In the genomic region with DNA sequence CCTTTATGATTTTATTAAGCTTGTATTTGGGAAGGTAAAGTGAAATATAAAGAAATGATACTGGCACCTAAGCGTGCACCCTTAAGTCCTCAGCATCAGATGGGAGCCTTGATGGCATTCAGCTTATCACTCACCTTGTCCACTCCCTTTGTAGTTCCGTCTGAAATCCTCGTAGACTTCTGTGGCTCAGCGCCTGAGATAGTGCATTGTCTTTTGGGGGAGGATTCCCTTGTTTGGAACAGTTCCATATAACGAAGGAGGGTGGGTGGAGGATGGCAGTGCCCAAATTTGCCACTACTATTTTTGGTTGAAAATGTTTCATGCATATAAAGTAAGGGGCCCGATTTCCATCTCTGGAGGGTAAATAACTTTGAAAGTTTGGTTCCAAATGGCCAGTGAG, we compare ENCODE assay signal across 9 mouse cellular contexts. TPM values are rescaled to one million over a fixed set of nuclear protein-coding genes. Genes with fewer than 3 reads are reported as not detected.
A peak's percentile ranks its signal among the peaks of the same experiment; 100 is the strongest.
DNase-seq lines count a peak whose midpoint lies in the region; ATAC-seq lines count a peak whose summit lies in the region.
"Had no signal": no experiment of that assay in that cellular context is flagged by ENCODE, and none has a peak within 500 bp of the region (broad histone marks: within the 10 kb centered on the region; RNA-seq: fewer than 3 reads in every experiment).

No protein-coding gene starts in this region.

- WGBS in heart, embryonic 14.5 days, result 51% methylated on average over 6 of the region's 6 CpGs
- WGBS in hindbrain, embryonic 13.5 days, result 55% methylated on average over 6 of the region's 6 CpGs
- 70% methylated on average over 6 of the region's 6 CpGs for WGBS in midbrain, embryonic 10.5 days

- no peaks in the 10 kb centered on the region for H3K36me3 ChIP-seq in heart, embryonic 14.5 days (ENCODE audit: control insufficient read depth, insufficient read depth, low read length)
- H3K36me3 ChIP-seq in hindbrain, embryonic 13.5 days, result peaks cover 6% of the 10 kb centered on the region; the same call in 1 of the 2 replicates
- no peaks in the 10 kb centered on the region for H3K36me3 ChIP-seq in midbrain, embryonic 10.5 days

- peak overlapping the region; percentile 8; the same call in 1 of the 2 replicates for H3K9ac ChIP-seq in heart, embryonic 14.5 days (ENCODE audit: low read length)
- peak overlapping the region; percentile 83 for H3K9ac ChIP-seq in hindbrain, embryonic 13.5 days

- H3K27ac ChIP-seq in heart, embryonic 14.5 days (replicated peaks in 1 of 2; ENCODE audit: control insufficient read depth in 1 of 2, insufficient read depth in 1 of 2, low read depth in 2 of 2, low read length in 2 of 2), result no peak overlapping the region
- H3K27ac ChIP-seq in hindbrain, embryonic 13.5 days, result 0 out of 2 replicates have a peak overlapping the region, but pooled peaks have one; percentile 92
- H3K27ac ChIP-seq in midbrain, embryonic 10.5 days (replicated peaks), result no peak overlapping the region

- intact Hi-C loops in heart, postnatal 36 days (cut with DNase I), result loop anchor here (2.0 kb wide), 1 partner anchor 66 kb away; a partner anchor contains a TSS

- H3K27me3 ChIP-seq in heart, embryonic 14.5 days (ENCODE audit: control insufficient read depth, insufficient read depth, low read length), result no peaks in the 10 kb centered on the region
- no peaks in the 10 kb centered on the region for H3K27me3 ChIP-seq in hindbrain, embryonic 13.5 days
- no peaks in the 10 kb centered on the region for H3K27me3 ChIP-seq in midbrain, embryonic 10.5 days (ENCODE audit: low read depth, poor library complexity, severe bottlenecking)

- peaks cover 5 to 12% of the 10 kb centered on the region in 2 experiments for H3K4me1 ChIP-seq in heart, embryonic 14.5 days (ENCODE audit: control insufficient read depth in 2 of 2, insufficient read depth in 2 of 2, low read length in 2 of 2)
- H3K4me1 ChIP-seq in hindbrain, embryonic 13.5 days (replicated peaks), result peaks cover 23% of the 10 kb centered on the region
- peaks cover 17% of the 10 kb centered on the region for H3K4me1 ChIP-seq in midbrain, embryonic 10.5 days

- no peak for ATAC-seq in heart, embryonic 14.5 days (ENCODE audit: insufficient number of reproducible peaks, insufficient read depth, low FRiP score, low read depth)
- ATAC-seq in hindbrain, embryonic 13.5 days (ENCODE audit: low FRiP score), result no peak

- H3K4me3 ChIP-seq in heart, embryonic 14.5 days (ENCODE audit: control insufficient read depth in 1 of 2, insufficient read depth in 1 of 2, low read depth in 1 of 2, low read length in 2 of 2), result no peak overlapping the region; a peak in 1 of 4 replicates
- H3K4me3 ChIP-seq in hindbrain, embryonic 13.5 days, result peak overlapping the region; percentile 62
- H3K4me3 ChIP-seq in midbrain, embryonic 10.5 days, result peak overlapping the region; percentile 76; the same call in 1 of the 2 replicates

- H3K4me2 ChIP-seq in heart, embryonic 14.5 days (ENCODE audit: low read length), result peak overlapping the region; percentile 86
- H3K4me2 ChIP-seq in hindbrain, embryonic 13.5 days, result peak overlapping the region; percentile 75

- H3K9me3 ChIP-seq in heart, embryonic 14.5 days (ENCODE audit: control insufficient read depth, low read length), result no peaks in the 10 kb centered on the region
- no peaks in the 10 kb centered on the region for H3K9me3 ChIP-seq in hindbrain, embryonic 13.5 days
- H3K9me3 ChIP-seq in midbrain, embryonic 10.5 days (replicated peaks), result no peaks in the 10 kb centered on the region

- DNase-seq in heart, postnatal 36 days, result no peak
- peak; percentile 58 for DNase-seq in brain, adult 2 months (ENCODE audit: low read depth, low spot score)
- no peak for DNase-seq in midbrain, embryonic 10.5 days (ENCODE audit: low spot score)
- DNase-seq in embryo, embryonic 10.5 days (ENCODE audit: low spot score), result no peak
- DNase-seq in layer of hippocampus, postnatal 25 days (ENCODE audit: extremely low spot score in 1 of 2, low spot score in 1 of 2), result no peak
- DNase-seq in lung, postnatal 10 days, result no peak
- DNase-seq: kidney, postnatal 4 days had no signal

RNA-seq across cellular contexts. Expression of a gene that starts 1.3 kb away (rescaled TPM):
- polyA plus RNA-seq in heart, embryonic 14.5 days (2014; fragmentation: Nextera tagmentation; extraction: Ambion mirVana), result 13.3 and 17.0 TPM in 2 replicates
- total RNA-seq in heart, postnatal 36 days (2021), result 10 to 100 TPM in 1 of 2 experiments, 1 to 10 TPM in 1; 9.6 to 13.4 TPM
- 36.1 and 38.3 TPM in 2 replicates for polyA plus RNA-seq in hindbrain, embryonic 13.5 days (2015; fragmentation: Nextera tagmentation; extraction: Ambion mirVana)
- polyA plus RNA-seq in midbrain, embryonic 10.5 days (2016; fragmentation: Nextera tagmentation; extraction: Ambion mirVana), result 17.8 and 18.0 TPM in 2 replicates
- 10 to 100 TPM; 81.8 to 84.9 TPM for total RNA-seq in layer of hippocampus, postnatal 25 days (2021)

Comparison
In these comparisons a context has a peak if more than half of its experiments do, and no peak if none do; other contexts are left out.
1. H3K4me3 ChIP-seq: peak in hindbrain, embryonic 13.5 days (single experiment) and midbrain, embryonic 10.5 days (single experiment); none in heart, embryonic 14.5 days (0 of 2).